Mouse (Mus musculus): Measurements from ENCODE around the gene Sh3gl3. TPM values are rescaled to one million over a fixed set of nuclear protein-coding genes. Genes with fewer than 3 reads are reported as not detected.
"Not testable (repeated sequence)": the region's sequence is repeated elsewhere in the genome, so short reads cannot be mapped to it uniquely, and the experiment has no call there.

The Sh3gl3 gene
- polyA plus RNA-seq, 1 experiment from 2014 or later: 69.4 TPM

GRCm38 (mm10) chr7:82271742-82272141 is 98.1 kb downstream of the Sh3gl3 start:
- no peak overlapping the region for H3K9ac ChIP-seq (ENCODE audit: low read depth, low read length)
- WGBS: 93% methylated on average over 5 of the region's 5 CpGs
- H3K27ac ChIP-seq (ENCODE audit: low read depth, low read length): no peak overlapping the region
- H3K4me1 ChIP-seq (ENCODE audit: control insufficient read depth, insufficient read depth, low read depth, low read length): no peaks in the 10 kb centered on the region
- no peaks in the 10 kb centered on the region for H3K27me3 ChIP-seq (replicated peaks; ENCODE audit: control insufficient read depth, insufficient read depth, low read length)
- ATAC-seq: no peak
- no peaks in the 10 kb centered on the region for H3K9me3 ChIP-seq (ENCODE audit: control insufficient read depth, low read length)
- no peak overlapping the region for H3K4me3 ChIP-seq (ENCODE audit: low read length)
- no peaks in the 10 kb centered on the region for H3K36me3 ChIP-seq (ENCODE audit: control insufficient read depth, insufficient read depth, low read length)
- no peak overlapping the region for H3K4me2 ChIP-seq (ENCODE audit: low read length)

- not testable (repeated sequence) for H3K4me2 ChIP-seq (ENCODE audit: low read length); H3K4me1 ChIP-seq (ENCODE audit: control insufficient read depth, insufficient read depth, low read depth, low read length); H3K4me3 ChIP-seq (ENCODE audit: low read length); H3K36me3 ChIP-seq (ENCODE audit: control insufficient read depth, insufficient read depth, low read length); H3K9ac ChIP-seq (ENCODE audit: low read depth, low read length); ATAC-seq; H3K27me3 ChIP-seq (replicated peaks; ENCODE audit: control insufficient read depth, insufficient read depth, low read length); H3K27ac ChIP-seq (ENCODE audit: low read depth, low read length); H3K9me3 ChIP-seq (ENCODE audit: control insufficient read depth, low read length)
- 33% methylated on average over 5 of the region's 5 CpGs for WGBS
Observed at GRCm38 (mm10) chr7:82272875-82273274, 99.2 kb downstream of the Sh3gl3 start.

GRCm38 (mm10) chr7:82274011-82274709 is 100.5 kb downstream of the Sh3gl3 start:
- H3K4me2 ChIP-seq (ENCODE audit: low read length): no peak overlapping the region
- ATAC-seq: peak; percentile 51; the same call in 1 of the 2 replicates
- no peaks in the 10 kb centered on the region for H3K4me1 ChIP-seq (ENCODE audit: control insufficient read depth, insufficient read depth, low read depth, low read length)
- H3K27me3 ChIP-seq (replicated peaks; ENCODE audit: control insufficient read depth, insufficient read depth, low read length): no peaks in the 10 kb centered on the region
- no peaks in the 10 kb centered on the region for H3K9me3 ChIP-seq (ENCODE audit: control insufficient read depth, low read length)
- no peak overlapping the region for H3K4me3 ChIP-seq (ENCODE audit: low read length)
- no peak overlapping the region for H3K9ac ChIP-seq (ENCODE audit: low read depth, low read length)
- no peaks in the 10 kb centered on the region for H3K36me3 ChIP-seq (ENCODE audit: control insufficient read depth, insufficient read depth, low read length)
- 56% methylated on average over 19 of the region's 19 CpGs for WGBS
- no peak overlapping the region for H3K27ac ChIP-seq (ENCODE audit: low read depth, low read length)

GRCm38 (mm10) chr7:82274975-82275374 is 101.3 kb downstream of the Sh3gl3 start:
- no peaks in the 10 kb centered on the region for H3K9me3 ChIP-seq (ENCODE audit: control insufficient read depth, low read length)
- no peak for ATAC-seq
- H3K27ac ChIP-seq (ENCODE audit: low read depth, low read length): no peak overlapping the region
- 88% methylated on average over 5 of the region's 5 CpGs for WGBS
- H3K4me1 ChIP-seq (ENCODE audit: control insufficient read depth, insufficient read depth, low read depth, low read length): no peaks in the 10 kb centered on the region
- no peaks in the 10 kb centered on the region for H3K36me3 ChIP-seq (ENCODE audit: control insufficient read depth, insufficient read depth, low read length)
- no peak overlapping the region for H3K4me2 ChIP-seq (ENCODE audit: low read length)
- no peak overlapping the region for H3K9ac ChIP-seq (ENCODE audit: low read depth, low read length)
- H3K4me3 ChIP-seq (ENCODE audit: low read length): no peak overlapping the region
- H3K27me3 ChIP-seq (replicated peaks; ENCODE audit: control insufficient read depth, insufficient read depth, low read length): no peaks in the 10 kb centered on the region

GRCm38 (mm10) chr7:82275529-82276204 is 102.0 kb downstream of the Sh3gl3 start:
- Histone ChIP-seq H3K27ac (ENCODE audit: low read depth, low read length) (no peak overlapping the region), H3K4me2 (ENCODE audit: low read length) (no peak overlapping the region), H3K36me3 (ENCODE audit: control insufficient read depth, insufficient read depth, low read length) (no peaks in the 10 kb centered on the region), H3K4me3 (ENCODE audit: low read length) (no peak overlapping the region), H3K27me3 (replicated peaks; ENCODE audit: control insufficient read depth, insufficient read depth, low read length) (no peaks in the 10 kb centered on the region), H3K9ac (ENCODE audit: low read depth, low read length) (no peak overlapping the region), H3K9me3 (ENCODE audit: control insufficient read depth, low read length) (no peaks in the 10 kb centered on the region), H3K4me1 (ENCODE audit: control insufficient read depth, insufficient read depth, low read depth, low read length) (no peaks in the 10 kb centered on the region)
- 78% methylated on average over 18 of the region's 18 CpGs for WGBS
- ATAC-seq: peak; percentile 51; the same call in 1 of the 2 replicates

GRCm38 (mm10) chr7:82282011-82282410 is 108.4 kb downstream of the Sh3gl3 start:
- Histone ChIP-seq H3K9me3 (ENCODE audit: control insufficient read depth, low read length) (no peaks in the 10 kb centered on the region), H3K4me1 (ENCODE audit: control insufficient read depth, insufficient read depth, low read depth, low read length) (no peaks in the 10 kb centered on the region), H3K4me3 (ENCODE audit: low read length) (no peak overlapping the region), H3K36me3 (ENCODE audit: control insufficient read depth, insufficient read depth, low read length) (no peaks in the 10 kb centered on the region), H3K27me3 (replicated peaks; ENCODE audit: control insufficient read depth, insufficient read depth, low read length) (no peaks in the 10 kb centered on the region), H3K4me2 (ENCODE audit: low read length) (no peak overlapping the region), H3K27ac (ENCODE audit: low read depth, low read length) (no peak overlapping the region), H3K9ac (ENCODE audit: low read depth, low read length) (no peak overlapping the region)
- WGBS: 91% methylated on average over 8 of the region's 8 CpGs
- ATAC-seq: no peak

GRCm38 (mm10) chr7:82282464-82282863 is 108.8 kb downstream of the Sh3gl3 start:
- WGBS: 76% methylated on average over 13 of the region's 13 CpGs
- H3K27ac ChIP-seq (ENCODE audit: low read depth, low read length): no peak overlapping the region
- H3K4me1 ChIP-seq (ENCODE audit: control insufficient read depth, insufficient read depth, low read depth, low read length): no peaks in the 10 kb centered on the region
- no peaks in the 10 kb centered on the region for H3K9me3 ChIP-seq (ENCODE audit: control insufficient read depth, low read length)
- no peaks in the 10 kb centered on the region for H3K36me3 ChIP-seq (ENCODE audit: control insufficient read depth, insufficient read depth, low read length)
- no peak overlapping the region for H3K4me2 ChIP-seq (ENCODE audit: low read length)
- H3K4me3 ChIP-seq (ENCODE audit: low read length): no peak overlapping the region
- H3K9ac ChIP-seq (ENCODE audit: low read depth, low read length): no peak overlapping the region
- ATAC-seq: no peak
- no peaks in the 10 kb centered on the region for H3K27me3 ChIP-seq (replicated peaks; ENCODE audit: control insufficient read depth, insufficient read depth, low read length)

- Histone ChIP-seq H3K9me3 (ENCODE audit: control insufficient read depth, low read length) (no peaks in the 10 kb centered on the region), H3K4me1 (ENCODE audit: control insufficient read depth, insufficient read depth, low read depth, low read length) (no peaks in the 10 kb centered on the region), H3K27ac (ENCODE audit: low read depth, low read length) (no peak overlapping the region), H3K36me3 (ENCODE audit: control insufficient read depth, insufficient read depth, low read length) (no peaks in the 10 kb centered on the region), H3K27me3 (replicated peaks; ENCODE audit: control insufficient read depth, insufficient read depth, low read length) (no peaks in the 10 kb centered on the region), H3K4me3 (ENCODE audit: low read length) (no peak overlapping the region), H3K9ac (ENCODE audit: low read depth, low read length) (no peak overlapping the region), H3K4me2 (ENCODE audit: low read length) (no peak overlapping the region)
- WGBS: 93% methylated on average over 2 of the region's 2 CpGs
- no peak for ATAC-seq
Observed at GRCm38 (mm10) chr7:82287242-82287641, 113.6 kb downstream of the Sh3gl3 start.

GRCm38 (mm10) chr7:82293441-82293840 is 119.8 kb downstream of the Sh3gl3 start:
- no peaks in the 10 kb centered on the region for H3K27me3 ChIP-seq (replicated peaks; ENCODE audit: control insufficient read depth, insufficient read depth, low read length)
- no peak overlapping the region for H3K9ac ChIP-seq (ENCODE audit: low read depth, low read length)
- peaks cover 7% of the 10 kb centered on the region; the same call in 1 of the 2 replicates for H3K4me1 ChIP-seq (ENCODE audit: control insufficient read depth, insufficient read depth, low read depth, low read length)
- H3K4me3 ChIP-seq (ENCODE audit: low read length): no peak overlapping the region
- ATAC-seq: no peak
- H3K4me2 ChIP-seq (ENCODE audit: low read length): no peak overlapping the region
- no peak overlapping the region for H3K27ac ChIP-seq (ENCODE audit: low read depth, low read length)
- no peaks in the 10 kb centered on the region for H3K36me3 ChIP-seq (ENCODE audit: control insufficient read depth, insufficient read depth, low read length)
- WGBS: 71% methylated on average over 7 of the region's 7 CpGs
- H3K9me3 ChIP-seq (ENCODE audit: control insufficient read depth, low read length): no peaks in the 10 kb centered on the region

Data from hindbrain, embryonic 16.5 days (tissue).